24 mouse cellular contexts compared by ENCODE assay signal in the genomic region with DNA sequence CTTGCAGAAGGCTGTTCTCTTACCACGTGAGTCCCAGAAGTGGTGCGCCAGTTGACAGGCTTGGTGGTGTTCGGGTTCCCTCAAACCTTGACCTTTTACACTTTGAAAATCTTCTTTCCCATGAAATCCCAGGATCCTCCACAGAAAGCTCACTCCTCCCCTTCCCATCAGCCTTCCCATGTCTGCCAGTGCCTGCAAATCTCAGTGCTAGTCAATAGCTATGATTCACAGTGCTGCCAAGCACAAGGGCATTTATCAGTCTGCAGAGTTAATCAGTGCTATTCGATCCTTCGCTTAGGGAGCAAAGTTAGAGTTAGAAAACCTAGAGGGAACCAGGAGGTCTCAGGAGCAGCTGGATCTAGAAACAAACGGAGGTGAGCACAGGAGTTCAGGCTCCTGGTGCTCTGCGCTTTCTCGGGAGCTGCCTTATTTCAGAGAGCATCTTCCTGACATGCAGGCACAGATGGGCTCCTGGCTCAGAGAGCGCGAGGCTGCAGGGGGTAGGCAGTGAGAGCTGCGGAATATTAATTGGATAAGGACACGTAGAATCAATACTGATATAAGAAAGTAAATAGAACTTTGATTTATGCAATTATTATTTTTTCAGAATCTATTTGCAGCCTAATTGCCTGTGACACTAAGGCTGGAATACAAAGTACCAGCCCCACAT.
DNase-seq lines count a peak whose midpoint lies in the region; ATAC-seq lines count a peak whose summit lies in the region.
"Had no signal": no experiment of that assay in that cellular context is flagged by ENCODE, and none has a peak within 500 bp of the region (broad histone marks: within the 10 kb centered on the region; RNA-seq: fewer than 3 reads in every experiment).

No protein-coding gene starts in this region.

- H3K4me3 ChIP-seq in embryonic facial prominence, embryonic 13.5 days: no peak overlapping the region
- H3K4me3 ChIP-seq in embryonic facial prominence, embryonic 10.5 days: no peak overlapping the region
- no peak overlapping the region for H3K4me3 ChIP-seq in midbrain, embryonic 13.5 days (replicated peaks)
- H3K4me3 ChIP-seq in midbrain, embryonic 15.5 days: no peak overlapping the region
- H3K4me3 ChIP-seq: embryonic facial prominence, embryonic 15.5 days; gastrocnemius, adult 2 months; intestine, embryonic 15.5 days; left cerebral cortex, adult 2 months had no signal

- no peaks in the 10 kb centered on the region for H3K9me3 ChIP-seq in embryonic facial prominence, embryonic 13.5 days
- H3K9me3 ChIP-seq in embryonic facial prominence, embryonic 10.5 days: no peaks in the 10 kb centered on the region; the same call in 1 of the 2 replicates
- H3K9me3 ChIP-seq in midbrain, embryonic 13.5 days: no peaks in the 10 kb centered on the region
- no peaks in the 10 kb centered on the region for H3K9me3 ChIP-seq in midbrain, embryonic 15.5 days
- H3K9me3 ChIP-seq: intestine, embryonic 15.5 days had no signal

- no peaks in the 10 kb centered on the region for H3K27me3 ChIP-seq in embryonic facial prominence, embryonic 13.5 days
- H3K27me3 ChIP-seq in embryonic facial prominence, embryonic 10.5 days (replicated peaks; ENCODE audit: low read depth, poor library complexity, severe bottlenecking): no peaks in the 10 kb centered on the region
- no peaks in the 10 kb centered on the region for H3K27me3 ChIP-seq in midbrain, embryonic 13.5 days
- H3K27me3 ChIP-seq in midbrain, embryonic 15.5 days (replicated peaks): no peaks in the 10 kb centered on the region
- H3K27me3 ChIP-seq: embryonic facial prominence, embryonic 15.5 days; intestine, embryonic 15.5 days had no signal

- H3K9ac ChIP-seq in embryonic facial prominence, embryonic 13.5 days: no peak overlapping the region
- no peak overlapping the region for H3K9ac ChIP-seq in midbrain, embryonic 13.5 days (replicated peaks)
- no peak overlapping the region for H3K9ac ChIP-seq in midbrain, embryonic 15.5 days
- H3K9ac ChIP-seq: embryonic facial prominence, embryonic 15.5 days; intestine, embryonic 15.5 days had no signal

- H3K36me3 ChIP-seq in embryonic facial prominence, embryonic 13.5 days: no peaks in the 10 kb centered on the region
- no peaks in the 10 kb centered on the region for H3K36me3 ChIP-seq in embryonic facial prominence, embryonic 10.5 days (replicated peaks)
- no peaks in the 10 kb centered on the region for H3K36me3 ChIP-seq in midbrain, embryonic 13.5 days
- H3K36me3 ChIP-seq in midbrain, embryonic 15.5 days (replicated peaks): no peaks in the 10 kb centered on the region
- H3K36me3 ChIP-seq: embryonic facial prominence, embryonic 15.5 days; intestine, embryonic 15.5 days had no signal

- peaks cover 12% of the 10 kb centered on the region for H3K4me1 ChIP-seq in embryonic facial prominence, embryonic 13.5 days
- H3K4me1 ChIP-seq in embryonic facial prominence, embryonic 10.5 days: no peaks in the 10 kb centered on the region; the same call in 1 of the 2 replicates
- peaks cover 8% of the 10 kb centered on the region; the same call in 1 of the 2 replicates for H3K4me1 ChIP-seq in midbrain, embryonic 13.5 days (replicated peaks)
- H3K4me1 ChIP-seq in midbrain, embryonic 15.5 days: no peaks in the 10 kb centered on the region; the same call in 1 of the 2 replicates

- peak; percentile 55 to 81 for DNase-seq in adrenal gland, adult (ENCODE audit: inconsistent age in 2 of 2, low spot score in 1 of 2)
- DNase-seq in adrenal gland, postnatal 25 days: no peak
- no peak for DNase-seq in embryonic facial prominence, embryonic 10.5 days (ENCODE audit: low spot score)
- peak; percentile 38 to 41 for DNase-seq in adrenal gland, postnatal 36 days
- DNase-seq: cerebellum, adult 11-12 months; cerebellum, postnatal 36 days; embryo, embryonic 11 days; gastrocnemius, adult 2 months; kidney, adult 8-10 months; kidney, postnatal 10 days; lung, adult 18-20 months; lung, postnatal 10 days; right cerebral cortex, postnatal 25 days; spleen, adult 18-20 months had no signal

- ATAC-seq in embryonic facial prominence, embryonic 13.5 days (ENCODE audit: insufficient number of reproducible peaks, insufficient read depth, low FRiP score, low TSS enrichment, low read depth): no peak
- ATAC-seq in midbrain, embryonic 13.5 days: no peak
- no peak for ATAC-seq in midbrain, embryonic 15.5 days (replicated peaks)
- no peak for ATAC-seq in monocyte, adult 5-6 weeks (replicated peaks; ENCODE audit: insufficient number of reproducible peaks, low FRiP score, low TSS enrichment, poor library complexity, severe bottlenecking)
- ATAC-seq: forebrain, embryonic 14.5 days; hindbrain, embryonic 16.5 days; intestine, embryonic 15.5 days had no signal

- peak overlapping the region; percentile 2; the same call in 1 of the 2 replicates for H3K27ac ChIP-seq in embryonic facial prominence, embryonic 13.5 days
- no peak overlapping the region for H3K27ac ChIP-seq in embryonic facial prominence, embryonic 10.5 days (replicated peaks)
- H3K27ac ChIP-seq in midbrain, embryonic 13.5 days: peak overlapping the region; percentile 37; the same call in 1 of the 2 replicates
- H3K27ac ChIP-seq in midbrain, embryonic 15.5 days: no peak overlapping the region
- H3K27ac ChIP-seq: embryonic facial prominence, embryonic 15.5 days; intestine, embryonic 15.5 days; left cerebral cortex, adult 2 months had no signal

- 73% methylated on average over 12 of the region's 12 CpGs for WGBS in embryonic facial prominence, embryonic 13.5 days
- 82% methylated on average over 12 of the region's 12 CpGs for WGBS in embryonic facial prominence, embryonic 10.5 days
- WGBS in midbrain, embryonic 13.5 days: 72% methylated on average over 12 of the region's 12 CpGs
- WGBS in midbrain, embryonic 15.5 days: 66% methylated on average over 12 of the region's 12 CpGs

- no peak overlapping the region for H3K4me2 ChIP-seq in embryonic facial prominence, embryonic 13.5 days
- no peak overlapping the region for H3K4me2 ChIP-seq in midbrain, embryonic 13.5 days (replicated peaks)
- no peak overlapping the region for H3K4me2 ChIP-seq in midbrain, embryonic 15.5 days
- H3K4me2 ChIP-seq: embryonic facial prominence, embryonic 15.5 days; intestine, embryonic 15.5 days; liver, embryonic 11.5 days had no signal

Comparison
In these comparisons a context has a peak if more than half of its experiments do, and no peak if none do; other contexts are left out.
1. DNase-seq: peak in adrenal gland, adult (2 of 2) and adrenal gland, postnatal 36 days (2 of 2); none in adrenal gland, postnatal 25 days (single experiment) and embryonic facial prominence, embryonic 10.5 days (single experiment).
2. H3K27ac ChIP-seq: peak in embryonic facial prominence, embryonic 13.5 days (single experiment) and midbrain, embryonic 13.5 days (single experiment); none in embryonic facial prominence, embryonic 10.5 days (single experiment) and midbrain, embryonic 15.5 days (single experiment).